Mouse (Mus musculus): Measurements from ENCODE around the gene Pld6. TPM values are rescaled to one million over a fixed set of nuclear protein-coding genes. Genes with fewer than 3 reads are reported as not detected.

Pld6 gene
- polyA plus RNA-seq, 1 experiment from 2014 or later = 4.0 TPM

GRCm38 (mm10) chr11:59782091-59782590 is 5.3 kb downstream of the Pld6 start:
- Histone ChIP-seq H3K9me3 (no peaks in the 10 kb centered on the region), H3K36me3 (peaks cover 17% of the 10 kb centered on the region), H3K27me3 (no peaks in the 10 kb centered on the region), H3K4me1 (no peaks in the 10 kb centered on the region), H3K9ac (no peak overlapping the region), H3K4me2 (replicated peaks) (no peak overlapping the region), H3K27ac (no peak overlapping the region), H3K4me3 (no peak overlapping the region)
- ATAC-seq (ENCODE audit: insufficient number of reproducible peaks, insufficient read depth, low FRiP score, low TSS enrichment) = no peak
- 75% methylated on average over 7 of the region's 7 CpGs for WGBS

- no peak for ATAC-seq (ENCODE audit: insufficient number of reproducible peaks, insufficient read depth, low FRiP score, low TSS enrichment)
- Histone ChIP-seq H3K4me3 (no peak overlapping the region), H3K9ac (no peak overlapping the region), H3K4me1 (no peaks in the 10 kb centered on the region), H3K27ac (no peak overlapping the region), H3K36me3 (peaks cover 36% of the 10 kb centered on the region), H3K9me3 (no peaks in the 10 kb centered on the region), H3K27me3 (no peaks in the 10 kb centered on the region), H3K4me2 (replicated peaks) (no peak overlapping the region)
- 88% methylated on average over 4 of the region's 4 CpGs for WGBS
Measured at GRCm38 (mm10) chr11:59780241-59780640, 7.2 kb downstream of the Pld6 start.

GRCm38 (mm10) chr11:59779406-59779805 is 8.0 kb downstream of the Pld6 start:
- H3K4me2 ChIP-seq (replicated peaks) = no peak overlapping the region
- 85% methylated on average over 4 of the region's 4 CpGs for WGBS

GRCm38 (mm10) chr11:59778874-59779223 is 8.6 kb downstream of the Pld6 start:
- Histone ChIP-seq H3K27ac (no peak overlapping the region), H3K9me3 (no peaks in the 10 kb centered on the region), H3K4me1 (no peaks in the 10 kb centered on the region), H3K36me3 (peaks cover 49% of the 10 kb centered on the region), H3K9ac (no peak overlapping the region), H3K4me3 (no peak overlapping the region), H3K4me2 (replicated peaks) (no peak overlapping the region), H3K27me3 (no peaks in the 10 kb centered on the region)
- no peak for ATAC-seq (ENCODE audit: insufficient number of reproducible peaks, insufficient read depth, low FRiP score, low TSS enrichment)
- 74% methylated on average over 1 of the region's 1 CpGs for WGBS

More at GRCm38 (mm10) chr11:59779406-59779805, 8.0 kb downstream of the Pld6 start:
- no peak for ATAC-seq (ENCODE audit: insufficient number of reproducible peaks, insufficient read depth, low FRiP score, low TSS enrichment)
- H3K4me1 ChIP-seq = no peaks in the 10 kb centered on the region
- H3K4me3 ChIP-seq = no peak overlapping the region
- H3K27me3 ChIP-seq = no peaks in the 10 kb centered on the region
- peaks cover 43% of the 10 kb centered on the region for H3K36me3 ChIP-seq
- H3K9me3 ChIP-seq = no peaks in the 10 kb centered on the region
- H3K27ac ChIP-seq = no peak overlapping the region
- no peak overlapping the region for H3K9ac ChIP-seq

- Histone ChIP-seq H3K4me1 (no peaks in the 10 kb centered on the region), H3K4me3 (no peak overlapping the region), H3K4me2 (replicated peaks) (no peak overlapping the region), H3K27ac (no peak overlapping the region), H3K36me3 (peaks cover 54% of the 10 kb centered on the region), H3K9me3 (no peaks in the 10 kb centered on the region), H3K27me3 (no peaks in the 10 kb centered on the region), H3K9ac (no peak overlapping the region)
- 57% methylated on average over 9 of the region's 9 CpGs for WGBS
- ATAC-seq (ENCODE audit: insufficient number of reproducible peaks, insufficient read depth, low FRiP score, low TSS enrichment) = 0 out of 2 replicates have a peak, but pooled peaks have one; percentile 22
Measured at GRCm38 (mm10) chr11:59778181-59778873, 9.1 kb downstream of the Pld6 start.

GRCm38 (mm10) chr11:59777259-59777658 is 10.2 kb downstream of the Pld6 start:
- peaks cover 62% of the 10 kb centered on the region for H3K36me3 ChIP-seq
- no peak for ATAC-seq (ENCODE audit: insufficient number of reproducible peaks, insufficient read depth, low FRiP score, low TSS enrichment)
- no peaks in the 10 kb centered on the region for H3K4me1 ChIP-seq
- no peak overlapping the region for H3K4me3 ChIP-seq
- WGBS = 86% methylated on average over 5 of the region's 5 CpGs
- H3K9me3 ChIP-seq = no peaks in the 10 kb centered on the region
- H3K9ac ChIP-seq = no peak overlapping the region
- H3K27me3 ChIP-seq = no peaks in the 10 kb centered on the region
- no peak overlapping the region for H3K27ac ChIP-seq
- no peak overlapping the region for H3K4me2 ChIP-seq (replicated peaks)

- peaks cover 79% of the 10 kb centered on the region for H3K36me3 ChIP-seq
- H3K4me2 ChIP-seq (replicated peaks) = no peak overlapping the region
- H3K9ac ChIP-seq = no peak overlapping the region
- no peak for ATAC-seq (ENCODE audit: insufficient number of reproducible peaks, insufficient read depth, low FRiP score, low TSS enrichment)
- H3K27ac ChIP-seq = no peak overlapping the region
- no peaks in the 10 kb centered on the region for H3K4me1 ChIP-seq
- H3K27me3 ChIP-seq = no peaks in the 10 kb centered on the region
- H3K9me3 ChIP-seq = no peaks in the 10 kb centered on the region
- WGBS = 91% methylated on average over 13 of the region's 13 CpGs
- no peak overlapping the region for H3K4me3 ChIP-seq
Measured at GRCm38 (mm10) chr11:59775435-59776148, 11.9 kb downstream of the Pld6 start.

- H3K9ac ChIP-seq = no peak overlapping the region
- ATAC-seq (ENCODE audit: insufficient number of reproducible peaks, insufficient read depth, low FRiP score, low TSS enrichment) = no peak
- no peak overlapping the region for H3K4me3 ChIP-seq
- H3K9me3 ChIP-seq = no peaks in the 10 kb centered on the region
- H3K27me3 ChIP-seq = no peaks in the 10 kb centered on the region
- peaks cover 87% of the 10 kb centered on the region for H3K36me3 ChIP-seq
- no peaks in the 10 kb centered on the region for H3K4me1 ChIP-seq
- WGBS = 89% methylated on average over 4 of the region's 4 CpGs
- H3K27ac ChIP-seq = no peak overlapping the region
- no peak overlapping the region for H3K4me2 ChIP-seq (replicated peaks)
Measured at GRCm38 (mm10) chr11:59774522-59774921, 12.9 kb downstream of the Pld6 start.

GRCm38 (mm10) chr11:59772902-59773301 is 14.5 kb downstream of the Pld6 start:
- Histone ChIP-seq H3K27me3 (no peaks in the 10 kb centered on the region), H3K9ac (no peak overlapping the region), H3K9me3 (no peaks in the 10 kb centered on the region), H3K27ac (no peak overlapping the region), H3K36me3 (peaks cover 92% of the 10 kb centered on the region), H3K4me3 (no peak overlapping the region), H3K4me2 (replicated peaks) (no peak overlapping the region), H3K4me1 (no peaks in the 10 kb centered on the region)
- WGBS = 86% methylated on average over 4 of the region's 4 CpGs
- ATAC-seq (ENCODE audit: insufficient number of reproducible peaks, insufficient read depth, low FRiP score, low TSS enrichment) = no peak

GRCm38 (mm10) chr11:59772291-59772690 is 15.2 kb downstream of the Pld6 start:
- ATAC-seq (ENCODE audit: insufficient number of reproducible peaks, insufficient read depth, low FRiP score, low TSS enrichment) = no peak
- no peaks in the 10 kb centered on the region for H3K27me3 ChIP-seq

GRCm38 (mm10) chr11:59770753-59771152 is 16.7 kb downstream of the Pld6 start:
- ATAC-seq (ENCODE audit: insufficient number of reproducible peaks, insufficient read depth, low FRiP score, low TSS enrichment) = no peak
- H3K4me1 ChIP-seq = no peaks in the 10 kb centered on the region
- H3K27ac ChIP-seq = no peak overlapping the region
- H3K4me3 ChIP-seq = no peak overlapping the region
- no peak overlapping the region for H3K4me2 ChIP-seq (replicated peaks)
- WGBS = 91% methylated on average over 7 of the region's 7 CpGs
- H3K27me3 ChIP-seq = no peaks in the 10 kb centered on the region
- no peaks in the 10 kb centered on the region for H3K9me3 ChIP-seq
- H3K9ac ChIP-seq = no peak overlapping the region
- peaks cover 93% of the 10 kb centered on the region for H3K36me3 ChIP-seq

More at GRCm38 (mm10) chr11:59772291-59772690, 15.2 kb downstream of the Pld6 start:
- Histone ChIP-seq H3K27ac (no peak overlapping the region), H3K4me2 (replicated peaks) (no peak overlapping the region), H3K36me3 (peaks cover 94% of the 10 kb centered on the region), H3K4me1 (no peaks in the 10 kb centered on the region), H3K9ac (no peak overlapping the region), H3K4me3 (no peak overlapping the region), H3K9me3 (no peaks in the 10 kb centered on the region)
- 86% methylated on average over 2 of the region's 2 CpGs for whole genome bisulfite sequencing

- Histone ChIP-seq H3K4me2 (replicated peaks) (no peak overlapping the region), H3K27ac (no peak overlapping the region), H3K4me3 (no peak overlapping the region), H3K9me3 (no peaks in the 10 kb centered on the region), H3K9ac (no peak overlapping the region), H3K27me3 (no peaks in the 10 kb centered on the region), H3K4me1 (no peaks in the 10 kb centered on the region), H3K36me3 (peaks cover 94% of the 10 kb centered on the region)
- ATAC-seq (ENCODE audit: insufficient number of reproducible peaks, insufficient read depth, low FRiP score, low TSS enrichment) = no peak
- WGBS = 90% methylated on average over 6 of the region's 6 CpGs
Measured at GRCm38 (mm10) chr11:59769738-59770137, 17.7 kb downstream of the Pld6 start.

Measured in embryonic facial prominence, embryonic 12.5 days (tissue).